Mouse (Mus musculus): ENCODE measurements around the gene Afap1.

Afap1 gene

GRCm38 (mm10) chr5:35933059-35933458 lies 39.9 kb downstream of the Afap1 start:
- DNase-seq (ENCODE audit: low spot score in 2 of 2): no peak

- no peak for DNase-seq (ENCODE audit: low spot score in 2 of 2)
Observed at GRCm38 (mm10) chr5:35935939-35936338, 42.8 kb downstream of the Afap1 start.

- no peak for DNase-seq (ENCODE audit: low spot score in 2 of 2)
Observed at GRCm38 (mm10) chr5:35938249-35939223, 45.4 kb downstream of the Afap1 start.

GRCm38 (mm10) chr5:35939958-35940357 lies 46.8 kb downstream of the Afap1 start:
- DNase-seq (ENCODE audit: low spot score in 2 of 2): no peak

- DNase-seq (ENCODE audit: low spot score in 2 of 2): peak in 1 of 2 experiments; percentile 53
Observed at GRCm38 (mm10) chr5:35943541-35943940, 50.4 kb downstream of the Afap1 start.

GRCm38 (mm10) chr5:35946841-35947240 lies 53.7 kb downstream of the Afap1 start:
- no peak for DNase-seq (ENCODE audit: low spot score in 2 of 2)

GRCm38 (mm10) chr5:35947427-35947826 lies 54.3 kb downstream of the Afap1 start:
- no peak for DNase-seq (ENCODE audit: low spot score in 2 of 2)

GRCm38 (mm10) chr5:35948225-35948975 lies 55.3 kb downstream of the Afap1 start:
- DNase-seq (ENCODE audit: low spot score in 2 of 2): peak; percentile 18 to 20

- DNase-seq (ENCODE audit: low spot score in 2 of 2): no peak
Observed at GRCm38 (mm10) chr5:35949061-35949460, 55.9 kb downstream of the Afap1 start.

GRCm38 (mm10) chr5:35950504-35950903 lies 57.4 kb downstream of the Afap1 start:
- no peak for DNase-seq (ENCODE audit: low spot score in 2 of 2)

GRCm38 (mm10) chr5:35954055-35954718 lies 61.1 kb downstream of the Afap1 start:
- DNase-seq (ENCODE audit: low spot score in 2 of 2): no peak

- DNase-seq (ENCODE audit: low spot score in 2 of 2): no peak
Observed at GRCm38 (mm10) chr5:35956268-35956667, 63.1 kb downstream of the Afap1 start.

- no peak for DNase-seq (ENCODE audit: low spot score in 2 of 2)
Observed at GRCm38 (mm10) chr5:35958681-35959080, 65.6 kb downstream of the Afap1 start.

- no peak for DNase-seq (ENCODE audit: low spot score in 2 of 2)
Observed at GRCm38 (mm10) chr5:35960168-35960567, 67.0 kb downstream of the Afap1 start.

GRCm38 (mm10) chr5:35961271-35961670 lies 68.2 kb downstream of the Afap1 start:
- DNase-seq (ENCODE audit: low spot score in 2 of 2): no peak

- no peak for DNase-seq (ENCODE audit: low spot score in 2 of 2)
Observed at GRCm38 (mm10) chr5:35963635-35964034, 70.5 kb downstream of the Afap1 start.

GRCm38 (mm10) chr5:35965036-35965435 lies 71.9 kb downstream of the Afap1 start:
- DNase-seq (ENCODE audit: low spot score in 2 of 2): no peak

- DNase-seq (ENCODE audit: low spot score in 2 of 2): no peak
Observed at GRCm38 (mm10) chr5:35969857-35970256, 76.7 kb downstream of the Afap1 start.

- no peak for DNase-seq (ENCODE audit: low spot score in 2 of 2)
Observed at GRCm38 (mm10) chr5:35970380-35971105, 77.4 kb downstream of the Afap1 start.

- DNase-seq (ENCODE audit: low spot score in 2 of 2): peak; percentile 53 to 58
Observed at GRCm38 (mm10) chr5:35971841-35972578, 78.9 kb downstream of the Afap1 start.

- no peak for DNase-seq (ENCODE audit: low spot score in 2 of 2)
Observed at GRCm38 (mm10) chr5:35972739-35973138, 79.6 kb downstream of the Afap1 start.

Data from urinary bladder, adult 18-20 months (tissue).